8 mouse cellular contexts compared by ENCODE assay signal in the genomic region with DNA sequence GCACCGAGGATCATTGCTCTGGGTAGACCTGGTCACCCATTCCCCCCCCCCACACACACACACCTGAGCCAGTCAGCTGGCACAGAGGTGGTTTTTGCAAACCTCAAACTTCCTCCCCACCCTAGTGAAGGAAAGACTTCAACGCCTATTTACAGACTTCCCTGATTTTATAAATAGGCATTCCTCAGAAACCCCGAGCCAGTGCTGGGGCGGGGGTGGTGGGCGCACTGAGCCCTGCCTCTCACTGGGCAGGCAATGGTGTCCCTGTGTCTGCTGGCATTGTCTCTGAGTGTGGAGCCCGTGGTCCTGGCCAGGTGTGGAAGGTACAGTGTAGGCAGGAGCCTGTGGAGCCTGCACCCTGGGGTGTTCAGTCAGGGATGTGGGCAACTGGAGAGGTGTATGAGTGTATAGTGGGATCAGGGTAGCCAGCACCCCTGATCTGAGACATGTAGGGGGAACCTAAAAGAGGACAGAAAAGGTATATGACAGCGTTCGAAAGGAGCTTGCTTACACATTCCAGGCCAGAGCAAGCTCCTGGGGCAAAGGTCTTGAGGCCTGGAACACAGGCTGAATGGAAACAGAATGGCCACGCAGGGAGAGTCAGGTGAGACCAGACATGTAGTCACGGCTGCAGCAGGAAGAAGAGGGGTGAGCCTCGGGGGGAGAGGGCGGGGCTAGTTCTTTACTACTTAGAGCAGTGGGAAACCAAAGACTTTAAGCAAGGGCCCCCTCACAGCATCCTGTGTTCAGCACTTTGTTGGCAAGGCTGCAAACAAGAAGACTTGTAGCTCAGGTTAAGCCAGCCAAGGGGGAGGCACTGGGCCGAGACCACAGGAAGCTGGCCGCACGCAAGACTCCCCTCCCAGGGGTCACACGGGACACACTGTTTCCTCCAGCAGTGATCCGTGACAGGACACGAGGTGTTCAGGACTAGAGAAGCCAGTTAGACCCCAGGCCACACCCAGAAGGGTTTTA. TPM values are rescaled to one million over a fixed set of nuclear protein-coding genes. Genes with fewer than 3 reads are reported as not detected.
DNase-seq lines count a peak whose midpoint lies in the region; ATAC-seq lines count a peak whose summit lies in the region.

No protein-coding gene starts in this region.

- peak; percentile 71 for DNase-seq in 416B (ENCODE audit: low read depth)
- DNase-seq in kidney, adult 9 months, result peak; percentile 81
- peak; percentile 74 to 94 for DNase-seq in natural killer cell, adult 2 months (ENCODE audit: low spot score in 2 of 2)
- no peak for DNase-seq in right cerebral cortex, postnatal 4 days
- no peak for DNase-seq in right cerebral cortex, postnatal 36 days (ENCODE audit: low spot score in 2 of 2)
- DNase-seq in right cerebral cortex, adult 2 months (ENCODE audit: low spot score in 2 of 2), result no peak

- ATAC-seq in CD4-positive, CD25-positive, alpha-beta regulatory T cell, adult 4 months, result peak; percentile 82
- ATAC-seq in megakaryocyte-erythroid progenitor cell, adult 5-6 weeks (replicated peaks; ENCODE audit: low FRiP score, low TSS enrichment, poor library complexity, severe bottlenecking), result no peak

RNA-seq across cellular contexts. Expression of gene Hvcn1, which starts 13.3 kb away (rescaled TPM):
- 100 to 1,000 TPM in 1 of 2 experiments, 10 to 100 TPM in 1; 51.8 to 108 TPM for polyA plus RNA-seq in CD4-positive, CD25-positive, alpha-beta regulatory T cell, adult 4 months (2017; shearing (Covaris generic))
- 1.4 and 11.2 TPM in 2 replicates for total RNA-seq in megakaryocyte-erythroid progenitor cell, adult 5-6 weeks (2014; fragmentation: Nextera tagmentation)
- 0.38 and 1.4 TPM in 2 replicates for total RNA-seq in megakaryocyte-erythroid progenitor cell, adult 5-6 weeks (2017)

RNA-seq across cellular contexts. Expression of gene Tctn1, which starts 44.3 kb away (rescaled TPM):
- polyA plus RNA-seq in CD4-positive, CD25-positive, alpha-beta regulatory T cell, adult 4 months (2017; shearing (Covaris generic)), result 1 to 10 TPM; 1.1 to 2.0 TPM
- 7.6 and 10.4 TPM in 2 replicates for total RNA-seq in megakaryocyte-erythroid progenitor cell, adult 5-6 weeks (2014; fragmentation: Nextera tagmentation)
- total RNA-seq in megakaryocyte-erythroid progenitor cell, adult 5-6 weeks (2017), result 2.5 and 4.2 TPM in 2 replicates

Comparison
In these comparisons a context has a peak if more than half of its experiments do, and no peak if none do; other contexts are left out.
1. DNase-seq: peak in 416B (single experiment), kidney, adult 9 months (single experiment) and natural killer cell, adult 2 months (2 of 2); none in right cerebral cortex, postnatal 4 days (single experiment), right cerebral cortex, postnatal 36 days (0 of 2) and right cerebral cortex, adult 2 months (0 of 2).